Mouse (Mus musculus) embryonic facial prominence, embryonic 11.5 days (tissue): Measurements from ENCODE around the gene Cbarp. TPM values are rescaled to one million over a fixed set of nuclear protein-coding genes. Genes with fewer than 3 reads are reported as not detected.
A peak's percentile ranks its signal among the peaks of the same experiment; 100 is the strongest.
"Not testable (repeated sequence)": the region's sequence is repeated elsewhere in the genome, so short reads cannot be mapped to it uniquely, and the experiment has no call there.

Experiments
- ATAC-seq: fragments of 200-750 bp; cut with Nextera tagmentation; replicated peaks from 2 replicates; pipeline ENCODE4 v1.8.0; 2017; ENCODE audit warnings: low read depth; ENCODE audit not compliant: insufficient number of reproducible peaks, low FRiP score, low TSS enrichment
- DNase-seq: peaks from one replicate; pipeline ENCODE4 v3.0.0-alpha.2; 2015; ENCODE audit warnings: low spot score
- H3K27ac ChIP-seq: fragments of 300-500 bp; sonication (generic); replicated peaks from 2 replicates; pipeline ENCODE4 v1.5.1; 2014; ENCODE audit warnings: mild to moderate bottlenecking, low read depth, low read length, control low read depth
- H3K27me3 ChIP-seq: fragments of 300-500 bp; sonication (generic); 2 replicates; pipeline ENCODE4 v1.6.1; 2014; ENCODE audit warnings: mild to moderate bottlenecking, low read length, moderate library complexity, mixed read lengths; ENCODE audit not compliant: control insufficient read depth, insufficient read depth
- H3K36me3 ChIP-seq: fragments of 300-500 bp; sonication (generic); replicated peaks from 2 replicates; pipeline ENCODE4 v1.6.1; 2014; ENCODE audit warnings: low read depth, mild to moderate bottlenecking, low read length, moderate library complexity, mixed read lengths; ENCODE audit not compliant: control insufficient read depth, insufficient read depth
- H3K4me1 ChIP-seq: fragments of 300-500 bp; sonication (generic); 2 replicates; pipeline ENCODE4 v1.6.1; 2014; ENCODE audit warnings: low read length, mixed read lengths; ENCODE audit not compliant: control insufficient read depth, insufficient read depth
- H3K4me2 ChIP-seq: fragments of 300-500 bp; sonication (generic); 2 replicates; pipeline ENCODE4 v1.6.1; 2014; ENCODE audit warnings: low read depth, mild to moderate bottlenecking, control low read depth, low read length, moderate library complexity
- H3K4me3 ChIP-seq: fragments of 300-500 bp; sonication (generic); 2 replicates; pipeline ENCODE4 v1.5.1; 2014; ENCODE audit warnings: low read depth, low read length, control low read depth
- H3K9ac ChIP-seq: fragments of 300-500 bp; sonication (generic); replicated peaks from 2 replicates; pipeline ENCODE4 v1.6.1; 2014; ENCODE audit warnings: mild to moderate bottlenecking, control low read depth, low read length
- H3K9me3 ChIP-seq: fragments of 300-500 bp; sonication (generic); replicated peaks from 2 replicates; pipeline ENCODE4 v1.6.1; 2016; ENCODE audit warnings: mild to moderate bottlenecking, low read length, inconsistent platforms, mixed read lengths; ENCODE audit not compliant: control insufficient read depth
- WGBS: fragments of 180-500 bp; shearing (Covaris S2); extraction: QIAGEN DNeasy Blood & Tissue Kit; methylation state at CpG from one replicate; pipeline ENCODE4 v1.1.7; 2014; 5-methylcytosine and 5-hydroxymethylcytosine counted together
- polyA plus RNA-seq: library from polyadenylated mRNA; unstranded; fragments of >200 nt; fragmentation: Nextera tagmentation; extraction: Ambion mirVana; gene quantifications from 2 replicates; pipeline ENCODE4 v1.2.1, GENCODE M21; 2014

Gene Cbarp
- polyA plus RNA-seq, 1 experiment from 2014 or later, result 6.8 TPM

DNA sequence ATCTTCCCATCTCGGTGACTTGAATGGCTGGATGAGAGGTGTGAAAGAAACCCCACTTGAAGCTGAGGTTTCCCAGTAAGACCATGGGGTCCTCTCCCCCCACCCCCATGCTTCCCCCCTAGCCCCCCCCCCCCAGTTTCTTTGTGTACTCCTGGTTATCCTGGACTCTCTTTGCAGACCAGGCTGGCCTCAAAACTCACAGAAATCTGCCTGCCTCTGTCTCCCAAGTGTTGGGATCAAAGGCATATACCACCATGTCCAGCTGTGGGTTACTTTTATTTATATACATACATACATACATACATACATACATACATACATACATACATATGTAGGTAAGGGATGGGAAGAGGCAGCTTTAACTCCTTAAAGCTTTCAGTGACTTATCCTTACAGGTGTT, 28.4 kb upstream of the Cbarp start:
- Histone ChIP-seq H3K9me3 (no peaks in the 10 kb centered on the region), H3K4me2 (peak overlapping the region; percentile 60), H3K9ac (peak overlapping the region; percentile 99), H3K4me3 (peak overlapping the region; percentile 91), H3K4me1 (peaks cover 8% of the 10 kb centered on the region), H3K27ac (no peak overlapping the region; the same call in 1 of the 2 replicates), H3K27me3 (no peaks in the 10 kb centered on the region), H3K36me3 (peaks cover 12% of the 10 kb centered on the region)
- ATAC-seq (no peak), DNase-seq (no peak)
- WGBS, result 77% methylated on average over 1 of the region's 1 CpGs

DNA sequence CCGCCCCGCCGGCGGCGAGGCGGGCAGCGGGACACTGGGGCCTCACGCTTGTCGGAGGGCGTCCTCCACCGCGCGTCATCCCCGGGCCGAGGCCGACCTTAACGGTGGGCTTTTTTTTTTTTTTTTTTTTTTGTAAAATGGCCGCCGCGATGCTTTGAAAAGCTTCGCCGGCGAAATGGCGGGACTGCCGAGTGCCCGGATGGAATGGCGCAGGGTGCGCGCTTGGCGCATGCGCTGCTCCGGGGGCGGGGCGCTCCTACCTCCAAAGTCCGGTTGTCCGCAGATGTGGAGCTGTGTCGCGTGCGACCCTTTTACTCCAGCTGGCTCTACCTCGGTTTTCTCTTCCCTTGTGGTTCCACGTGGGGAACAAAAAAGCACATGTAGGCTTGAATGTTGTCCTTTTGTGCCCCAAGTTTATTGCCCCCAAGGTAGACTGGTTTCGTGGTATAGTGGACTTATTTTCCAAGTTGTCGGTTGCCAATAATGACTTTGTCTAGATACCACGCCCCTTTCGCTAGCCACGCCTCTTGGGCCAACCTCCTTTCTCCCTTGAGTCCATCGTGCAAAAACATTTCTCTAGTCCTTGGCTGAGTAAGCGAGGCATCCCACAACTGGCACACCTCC, 27.5 kb upstream of the Cbarp start:
- peak overlapping the region; percentile 91 for H3K4me3 ChIP-seq
- ATAC-seq, result peak; percentile 16; the same call in 1 of the 2 replicates
- no peaks in the 10 kb centered on the region for H3K9me3 ChIP-seq
- peak overlapping the region; percentile 99 for H3K9ac ChIP-seq
- peaks cover 10% of the 10 kb centered on the region for H3K4me1 ChIP-seq
- H3K36me3 ChIP-seq, result peaks cover 12% of the 10 kb centered on the region
- WGBS, result under 1% methylated on average over 45 of the region's 48 CpGs
- H3K27ac ChIP-seq, result peak overlapping the region; percentile 99
- no peaks in the 10 kb centered on the region for H3K27me3 ChIP-seq
- peak overlapping the region; percentile 60 for H3K4me2 ChIP-seq
- peak; percentile 94 for DNase-seq

DNA sequence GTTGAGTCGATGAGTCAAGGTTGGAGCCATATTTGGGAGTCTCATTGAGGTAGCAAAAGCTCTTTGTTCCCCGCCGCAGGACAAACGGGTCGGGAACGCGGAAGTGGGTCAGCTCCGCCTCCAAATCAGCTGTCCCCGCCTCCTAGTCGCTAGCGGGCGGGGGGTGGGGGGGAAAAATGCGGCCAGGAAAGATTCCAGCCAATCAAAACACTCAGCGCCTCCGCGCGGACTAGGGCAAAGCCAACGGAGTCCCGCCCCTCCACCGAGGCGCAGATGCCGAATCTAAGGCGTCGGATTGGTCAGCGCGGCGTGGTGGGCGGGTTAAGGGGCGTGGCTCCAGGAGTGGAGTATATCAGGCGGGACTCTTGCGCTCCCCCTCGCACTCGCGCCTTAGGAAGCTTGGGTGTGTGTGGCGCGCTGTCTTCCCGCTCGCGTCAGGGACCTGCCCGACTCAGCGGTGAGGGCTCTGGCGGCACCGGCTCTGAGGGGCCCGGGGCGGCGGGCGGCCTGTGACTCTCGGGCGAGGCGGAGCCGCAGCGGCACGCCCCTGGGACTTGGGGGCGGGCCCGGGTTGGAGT, 26.9 kb upstream of the Cbarp start:
- H3K4me1 ChIP-seq, result peaks cover 10% of the 10 kb centered on the region
- H3K4me3 ChIP-seq, result peak overlapping the region; percentile 91
- DNase-seq, result peak; percentile 100
- no peaks in the 10 kb centered on the region for H3K9me3 ChIP-seq
- H3K27ac ChIP-seq, result peak overlapping the region; percentile 99
- H3K4me2 ChIP-seq, result peak overlapping the region; percentile 60
- peak; percentile 81 for ATAC-seq
- H3K27me3 ChIP-seq, result no peaks in the 10 kb centered on the region
- under 1% methylated on average over 52 of the region's 55 CpGs for WGBS
- H3K36me3 ChIP-seq, result peaks cover 12% of the 10 kb centered on the region
- peak overlapping the region; percentile 99 for H3K9ac ChIP-seq

DNA sequence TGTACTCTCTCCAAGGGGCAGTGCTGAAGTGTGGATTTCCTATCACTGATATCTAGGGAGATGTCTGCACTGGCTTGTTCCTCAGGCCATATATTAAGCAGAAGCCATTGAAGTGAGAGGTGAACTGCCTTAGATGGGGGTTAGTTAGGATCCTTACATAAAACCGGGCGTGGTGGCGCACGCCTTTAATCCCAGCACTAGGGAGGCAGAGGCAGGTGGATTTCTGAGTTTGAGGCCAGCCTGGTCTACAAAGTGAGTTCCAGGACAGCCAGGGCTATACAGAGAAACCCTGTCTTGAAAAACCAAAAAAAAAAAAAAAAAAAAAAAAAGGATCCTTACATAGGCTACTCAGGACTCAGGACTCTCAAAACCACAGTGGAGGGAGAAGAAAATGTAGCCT, 25.5 kb upstream of the Cbarp start:
- WGBS, result 90% methylated on average over 4 of the region's 4 CpGs
- not testable (repeated sequence) for H3K36me3 ChIP-seq, H3K4me3 ChIP-seq, H3K9me3 ChIP-seq, H3K27ac ChIP-seq, H3K9ac ChIP-seq, DNase-seq, H3K27me3 ChIP-seq, ATAC-seq
- Histone ChIP-seq H3K4me2 (0 out of 2 replicates have a peak overlapping the region, but pooled peaks have one; percentile 7), H3K4me1 (peaks cover 17% of the 10 kb centered on the region)

DNA sequence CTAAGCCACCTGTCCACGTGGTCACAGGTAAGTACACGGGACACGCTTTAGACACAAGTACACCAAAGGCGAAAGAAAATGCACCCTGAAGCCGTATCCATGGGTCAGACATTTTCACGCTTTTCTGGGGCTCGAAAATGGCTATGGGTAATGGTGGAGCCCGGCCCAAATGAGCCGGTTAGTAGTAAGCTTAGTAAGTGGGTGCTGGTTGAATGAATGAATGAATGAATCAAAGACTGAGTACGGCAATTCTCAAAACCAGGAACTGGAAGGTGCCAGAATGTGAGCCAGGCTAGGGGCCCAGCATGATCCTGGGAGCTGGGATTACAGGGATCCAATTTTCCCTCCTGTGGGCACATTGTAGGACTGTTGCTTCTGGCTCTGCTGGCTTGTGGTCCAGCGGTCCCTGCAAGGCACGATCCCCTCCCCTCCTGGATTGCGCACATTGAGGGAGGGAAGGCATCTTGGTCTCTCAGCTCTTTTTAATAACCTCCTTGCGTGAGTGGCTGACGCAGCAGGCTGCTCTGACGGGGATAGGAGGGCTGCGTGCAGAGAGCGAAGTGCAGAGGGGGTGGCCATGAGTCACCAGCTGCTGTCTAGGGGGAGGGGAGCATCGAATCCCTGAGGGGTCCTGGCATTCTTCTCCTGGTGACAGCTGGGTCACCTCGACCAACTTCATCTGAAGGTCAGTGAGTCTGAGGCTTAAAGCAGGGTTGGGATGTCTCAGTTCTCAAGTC, 24.9 kb upstream of the Cbarp start, which contains the start of gene Cirbp:
Gene Cirbp (plus strand): TSS at position 594 of the 737 bp plus-strand sequence.
- Histone ChIP-seq H3K4me3 (peak within 1 kb of the TSS; percentile 32), H3K36me3 (peaks cover 3% of the 10 kb centered on the region), H3K27ac (peak within 1 kb of the TSS; percentile 99; the same call in 1 of the 2 replicates), H3K4me2 (peak within 1 kb of the TSS; percentile 87), H3K9ac (peak within 1 kb of the TSS; percentile 32; the same call in 1 of the 2 replicates), H3K4me1 (peaks cover 19% of the 10 kb centered on the region), H3K9me3 (no peaks in the 10 kb centered on the region), H3K27me3 (no peaks in the 10 kb centered on the region)
- 13% methylated on average over 20 of the region's 20 CpGs for WGBS
- peak; percentile 33 for DNase-seq
- no peak for ATAC-seq

DNA sequence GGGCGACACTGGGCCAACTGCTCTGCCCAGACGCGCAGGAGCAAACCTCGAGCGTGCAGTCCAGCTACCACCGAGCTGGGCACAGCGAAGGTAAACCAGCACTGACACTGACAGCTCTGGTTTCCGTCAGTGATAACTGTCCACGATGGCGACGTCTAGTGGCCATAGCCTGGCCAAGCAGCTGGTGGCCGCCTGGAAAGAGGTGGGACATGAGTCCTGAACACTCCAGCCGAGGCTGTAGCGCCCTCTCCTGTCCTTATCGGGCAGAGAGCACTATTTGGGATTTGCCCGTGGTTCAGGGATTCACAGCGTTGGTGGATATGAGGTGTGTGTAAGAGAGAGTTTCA, 24.3 kb upstream of the Cbarp start:
- no peak overlapping the region; the same call in 1 of the 2 replicates for H3K27ac ChIP-seq
- no peaks in the 10 kb centered on the region for H3K36me3 ChIP-seq
- DNase-seq (peak; percentile 97), ATAC-seq (peak; percentile 16)
- no peak overlapping the region; the same call in 1 of the 2 replicates for H3K9ac ChIP-seq
- no peaks in the 10 kb centered on the region for H3K9me3 ChIP-seq
- under 1% methylated on average over 17 of the region's 17 CpGs for whole genome bisulfite sequencing
- peak overlapping the region; percentile 32 for H3K4me3 ChIP-seq
- peaks cover 19% of the 10 kb centered on the region for H3K4me1 ChIP-seq
- H3K4me2 ChIP-seq, result peak overlapping the region; percentile 87
- H3K27me3 ChIP-seq, result no peaks in the 10 kb centered on the region

DNA sequence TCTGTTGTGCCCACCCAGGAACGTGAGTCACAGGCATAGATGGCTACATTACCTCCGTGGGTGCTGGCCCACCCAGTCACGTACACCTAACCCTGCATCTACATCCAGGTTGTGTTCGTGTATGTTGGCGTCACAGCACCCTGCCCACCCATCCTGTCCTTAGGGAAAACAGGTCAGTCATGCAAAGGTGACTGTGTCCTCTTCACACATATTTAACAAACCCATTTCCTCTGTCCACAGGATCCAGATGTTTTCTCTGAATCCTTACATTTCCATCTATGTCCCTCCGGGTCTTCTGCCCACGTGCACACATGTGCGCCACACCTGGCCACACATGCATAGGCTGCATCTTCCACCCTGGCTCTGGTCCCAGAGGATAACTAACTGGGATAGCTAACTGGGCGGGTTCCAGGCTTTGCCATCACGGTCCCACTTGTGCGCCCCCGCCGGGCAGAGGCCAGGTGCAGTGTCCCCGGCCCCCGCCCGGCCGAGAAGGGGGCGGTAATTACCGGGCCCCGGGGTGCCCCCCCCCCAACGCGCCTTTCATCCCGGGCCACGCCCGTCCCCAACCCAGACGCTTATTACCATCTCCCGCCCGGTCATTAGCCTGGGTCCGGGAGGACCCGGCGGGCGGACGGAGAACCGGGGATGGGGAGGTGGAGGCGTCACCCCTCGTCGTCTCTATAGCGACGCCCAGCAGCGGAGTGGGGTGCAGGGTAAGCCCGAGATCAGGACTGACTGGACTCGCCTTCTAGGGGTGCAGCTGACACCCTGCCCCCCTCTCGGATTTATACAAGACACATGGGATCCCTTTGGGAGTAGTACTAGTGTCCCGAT, 23.7 kb upstream of the Cbarp start:
- Histone ChIP-seq H3K36me3 (no peaks in the 10 kb centered on the region), H3K4me1 (peaks cover 19% of the 10 kb centered on the region), H3K4me2 (peak overlapping the region; percentile 87), H3K9ac (peak overlapping the region; percentile 42), H3K27me3 (no peaks in the 10 kb centered on the region), H3K27ac (no peak overlapping the region; the same call in 1 of the 2 replicates), H3K4me3 (peak overlapping the region; percentile 32), H3K9me3 (no peaks in the 10 kb centered on the region)
- no peak; the same call in 1 of the 2 replicates for ATAC-seq
- 10% methylated on average over 40 of the region's 44 CpGs for WGBS
- DNase-seq, result no peak
